Mouse (Mus musculus) erythroblast, adult 5-6 weeks (primary cell): Measurements from ENCODE around the gene Dnah1. TPM values are rescaled to one million over a fixed set of nuclear protein-coding genes. Genes with fewer than 3 reads are reported as not detected.

Experiments used
- ATAC-seq: replicated peaks from 2 replicates; pipeline ENCODE4 v1.8.0; 2016; ENCODE audit warnings: moderate number of reproducible peaks, mild to moderate bottlenecking, moderate TSS enrichment, inconsistent platforms; ENCODE audit not compliant: poor library complexity, low FRiP score, severe bottlenecking
- total RNA-seq, 2 experiments: library from RNA; stranded (forward) in 1 of 2; stranded (reverse) in 1 of 2; fragments of 150-400 nt in 1 of 2; fragments of 200-764, 138-1000 nt in 1 of 2; gene quantifications; 2 replicates each; pipeline versions ENCODE4 v1.2.3 to v1.2.4; 2015 to 2017; ENCODE audit warnings: low replicate concordance in 2 of 2

Dnah1 gene
- not detected in 2 replicates for total RNA-seq (2015; ENCODE audit: low replicate concordance)
- total RNA-seq (2017; ENCODE audit: low replicate concordance), result under 0.01 TPM in 1 of 2 replicates, not detected in the other

GRCm38 (mm10) chr14:31323849-31324792 lies at the start of gene Dnah1:
Dnah1 (minus strand) TSS chr14:31323896.
- peak; percentile 61 for ATAC-seq

- ATAC-seq, result no peak
Measured at GRCm38 (mm10) chr14:31369377-31369776, 45.7 kb upstream of the Dnah1 start.

DNA sequence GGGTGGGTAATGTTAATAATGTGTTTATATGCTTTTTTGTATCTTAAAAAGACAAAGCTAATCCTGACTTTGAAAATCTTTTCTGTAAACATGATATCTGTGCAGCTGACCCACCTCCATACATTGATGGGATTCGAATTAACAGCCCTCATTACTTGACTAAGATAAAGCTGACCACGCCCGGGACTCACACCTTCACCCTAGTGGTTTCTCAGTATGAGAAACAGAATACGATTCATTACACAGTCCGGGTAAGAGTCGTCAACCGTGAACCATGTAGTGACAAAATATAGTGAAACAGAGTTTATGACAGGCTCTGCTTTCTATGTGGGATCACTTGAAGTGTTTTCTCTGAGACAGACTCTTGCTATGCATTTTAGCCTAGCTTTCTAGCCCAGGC lies 44.3 kb upstream of the Dnah1 start:
- ATAC-seq, result no peak

DNA sequence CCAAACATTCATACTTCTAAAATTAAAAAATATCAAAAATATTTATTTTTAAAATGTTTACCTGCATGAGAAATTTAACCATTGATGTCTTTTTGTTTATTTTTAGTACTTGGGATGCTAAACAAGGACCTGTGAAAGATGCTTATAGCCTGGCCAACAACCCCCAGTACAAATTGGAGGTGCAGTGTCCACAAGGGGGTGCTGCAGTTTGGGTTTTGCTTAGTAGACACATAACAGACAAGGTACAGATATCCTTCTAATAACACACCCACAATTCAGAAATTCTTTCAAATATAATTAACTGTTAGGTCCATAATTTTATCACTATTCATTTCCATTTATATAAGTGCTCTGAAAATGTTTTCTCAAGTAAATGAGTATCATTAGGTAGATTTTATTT lies 41.7 kb upstream of the Dnah1 start:
- no peak; the same call in 1 of the 2 replicates for ATAC-seq

DNA sequence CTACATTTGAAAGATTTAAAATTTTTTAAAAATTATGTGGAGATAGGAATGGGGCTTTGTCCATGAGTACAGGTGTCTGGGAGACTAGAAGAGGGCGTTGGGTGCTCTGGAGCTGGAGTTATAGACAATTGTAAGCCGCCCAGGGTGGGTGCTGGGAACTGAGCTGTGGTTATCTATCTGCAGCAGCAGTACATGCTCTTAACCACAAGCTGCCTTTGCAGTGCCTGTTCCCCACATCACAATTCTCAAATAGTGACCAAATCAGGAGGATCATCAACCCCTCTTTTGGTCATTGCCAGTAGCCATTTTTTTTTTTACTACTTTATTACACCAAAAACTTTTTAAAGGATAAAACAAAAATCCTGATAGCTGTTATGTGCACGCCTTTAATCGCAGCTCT lies 40.9 kb upstream of the Dnah1 start:
- ATAC-seq, result no peak

- no peak for ATAC-seq
Measured at GRCm38 (mm10) chr14:31362236-31362635, 38.5 kb upstream of the Dnah1 start.

DNA sequence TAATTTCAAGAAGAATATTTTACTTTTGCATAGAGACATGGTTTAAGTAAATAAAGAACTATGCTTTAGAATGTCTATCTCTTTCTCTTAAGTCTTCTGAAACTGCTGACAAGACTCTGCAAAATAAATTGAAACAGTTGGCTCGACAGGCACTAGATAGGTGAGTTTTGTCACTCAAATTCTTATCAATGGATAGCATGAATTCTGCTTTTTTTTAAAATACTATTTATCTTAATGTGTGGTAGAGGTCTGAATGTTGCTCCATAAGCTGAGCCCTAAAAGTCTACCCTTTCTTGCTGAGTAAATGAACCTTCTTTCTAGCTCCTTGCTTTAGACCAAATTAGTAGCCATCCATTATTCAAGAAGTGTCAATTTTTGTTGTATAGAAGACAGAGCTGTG lies 21.7 kb upstream of the Dnah1 start:
- ATAC-seq, result no peak

GRCm38 (mm10) chr14:31343241-31343640 lies 19.5 kb upstream of the Dnah1 start:
- no peak for ATAC-seq

- no peak for ATAC-seq
Measured at GRCm38 (mm10) chr14:31337947-31338346, 14.3 kb upstream of the Dnah1 start.

DNA sequence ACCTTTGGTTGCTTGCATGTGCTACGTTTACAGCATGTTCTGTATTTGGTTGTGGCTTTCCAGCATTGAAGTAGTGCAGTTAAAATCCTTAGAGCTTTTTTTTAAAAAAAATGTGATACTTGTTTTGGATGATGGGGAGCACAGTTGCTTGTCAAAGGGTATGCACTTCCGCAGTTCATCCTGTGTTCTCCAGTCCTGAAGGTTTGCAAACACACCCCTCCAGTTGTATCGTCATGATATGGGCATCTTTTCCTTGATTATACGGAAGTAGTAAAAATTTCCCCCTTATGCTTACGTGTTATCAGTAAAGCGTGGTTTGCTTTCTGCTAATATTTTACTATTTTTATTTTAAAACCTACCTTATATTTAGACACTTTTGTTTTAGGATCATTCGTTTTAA lies 13.7 kb upstream of the Dnah1 start:
- no peak for ATAC-seq

DNA sequence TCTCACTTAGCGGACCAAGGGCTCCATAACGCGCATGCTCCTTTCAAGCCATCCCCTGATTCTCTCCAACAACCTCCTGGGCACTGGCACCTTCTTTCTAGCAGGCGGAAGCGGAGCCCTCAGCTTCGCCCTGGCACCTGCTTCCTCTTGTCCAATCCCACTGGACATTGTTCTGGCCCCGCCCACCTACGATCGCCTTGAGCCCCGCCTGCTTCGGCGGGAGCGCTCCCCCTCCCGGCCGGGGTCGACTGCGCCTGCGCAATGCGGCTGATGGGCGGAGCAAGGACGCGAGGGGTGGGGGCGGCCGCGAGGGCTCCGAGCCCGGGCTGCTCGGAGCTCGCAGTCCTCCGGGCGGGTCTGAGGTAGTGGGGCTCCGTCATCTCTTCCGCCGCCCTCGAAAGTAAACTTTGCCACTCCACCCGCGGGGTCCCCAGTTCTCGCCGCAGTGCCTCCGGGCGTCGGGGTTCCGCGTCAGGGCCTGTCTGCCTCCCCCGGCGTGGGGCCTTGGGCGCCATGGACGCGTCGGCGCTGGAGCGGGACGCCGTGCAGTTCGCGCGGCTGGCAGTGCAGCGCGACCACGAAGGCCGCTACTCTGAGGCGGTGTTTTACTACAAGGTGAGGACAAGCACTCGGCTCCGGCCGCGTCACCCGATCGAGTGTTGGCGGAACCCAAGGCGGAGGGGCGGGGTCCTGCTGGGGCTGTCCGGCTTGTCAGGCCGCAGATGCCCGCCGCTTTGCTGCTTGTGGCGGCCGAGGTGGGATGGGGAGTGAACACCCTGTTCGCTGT lies 12.9 kb upstream of the Dnah1 start, which contains the start of gene Capn7:
TSS of gene Capn7 (plus strand) at position 270 of the 787 bp plus-strand sequence.
- peak; percentile 98 for ATAC-seq

DNA sequence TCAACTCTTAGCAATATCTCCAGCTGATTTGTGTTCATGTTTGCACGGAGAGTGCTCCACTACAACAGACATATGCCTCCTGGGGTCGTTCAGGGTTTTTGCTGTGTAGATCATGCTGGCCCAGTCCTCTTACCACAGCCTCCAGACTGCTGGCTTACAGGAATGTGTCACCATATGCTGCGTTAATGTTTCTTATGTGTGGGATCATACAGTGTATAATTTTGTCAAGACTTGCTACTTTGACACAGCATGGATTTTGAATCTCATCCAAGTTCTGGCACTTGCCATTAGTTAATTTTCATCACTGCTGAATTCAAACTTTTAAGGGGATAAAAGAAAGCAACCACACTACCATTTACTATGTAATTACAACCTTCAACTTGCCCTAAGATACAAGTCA lies 12.1 kb upstream of the Dnah1 start:
- ATAC-seq, result no peak

- ATAC-seq, result no peak
Measured at GRCm38 (mm10) chr14:31330957-31331356, 7.3 kb upstream of the Dnah1 start.

GRCm38 (mm10) chr14:31329741-31330140 lies 6.0 kb upstream of the Dnah1 start:
- peak; percentile 34; the same call in 1 of the 2 replicates for ATAC-seq

DNA sequence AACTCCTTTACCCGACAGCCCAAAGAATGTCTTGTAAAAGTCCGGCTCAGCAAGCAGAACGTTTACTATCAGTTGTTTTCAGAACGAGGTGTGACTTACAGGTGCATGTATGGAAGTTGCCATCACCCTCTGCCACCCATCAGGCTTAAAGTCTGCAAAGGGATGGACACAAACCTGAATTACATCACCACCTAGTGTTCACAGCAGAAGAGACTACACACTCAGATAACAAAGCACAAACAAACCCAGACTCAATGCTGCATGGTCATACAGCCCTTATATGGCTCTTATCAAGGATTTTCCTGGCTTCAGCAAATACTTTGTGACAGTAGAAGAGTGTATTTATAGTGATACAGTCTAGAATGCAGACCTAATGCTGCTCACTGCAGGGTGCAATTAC lies 4.0 kb upstream of the Dnah1 start:
- ATAC-seq, result no peak

DNA sequence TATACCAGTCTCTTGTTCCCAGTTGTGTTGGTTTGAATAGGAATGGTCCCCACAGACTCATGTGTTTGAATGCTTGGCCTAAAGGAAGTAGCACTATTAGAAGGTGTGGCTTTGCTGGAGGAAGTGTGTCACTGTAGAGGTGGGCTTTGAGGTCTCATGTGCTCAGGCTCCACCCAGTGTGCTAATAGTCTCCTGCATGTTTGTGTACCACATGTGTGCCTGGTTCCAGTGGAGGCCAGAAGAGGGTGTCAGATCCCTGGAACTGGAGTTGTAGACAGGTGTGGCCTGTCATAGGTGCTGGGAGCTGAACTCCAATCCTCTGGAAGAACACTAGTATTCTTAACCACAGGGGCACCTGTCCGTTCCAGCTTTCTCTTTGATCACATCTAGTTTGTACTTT lies 3.5 kb upstream of the Dnah1 start:
- ATAC-seq, result no peak

DNA sequence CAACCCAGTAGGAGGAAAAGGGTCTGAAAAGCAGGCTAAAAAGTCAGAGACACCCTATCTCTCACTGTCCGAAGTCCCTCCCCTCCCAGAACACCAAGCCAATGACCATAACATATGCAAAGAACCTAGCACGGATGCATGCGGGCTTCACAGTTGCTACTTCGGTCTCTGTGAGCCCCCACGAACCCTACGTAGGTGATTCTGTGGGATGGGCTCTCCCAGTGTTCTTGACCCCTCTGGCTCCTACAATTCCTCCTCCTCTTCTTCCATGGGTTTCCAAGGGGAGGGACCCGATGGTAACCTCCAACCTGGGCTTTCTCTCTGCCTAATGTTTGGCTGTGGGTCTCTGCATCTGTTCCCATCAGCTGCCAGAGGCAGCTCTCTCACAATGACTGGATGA lies 3.1 kb upstream of the Dnah1 start:
- ATAC-seq, result no peak

GRCm38 (mm10) chr14:31325551-31325950 lies 1.9 kb upstream of the Dnah1 start:
- ATAC-seq, result no peak

DNA sequence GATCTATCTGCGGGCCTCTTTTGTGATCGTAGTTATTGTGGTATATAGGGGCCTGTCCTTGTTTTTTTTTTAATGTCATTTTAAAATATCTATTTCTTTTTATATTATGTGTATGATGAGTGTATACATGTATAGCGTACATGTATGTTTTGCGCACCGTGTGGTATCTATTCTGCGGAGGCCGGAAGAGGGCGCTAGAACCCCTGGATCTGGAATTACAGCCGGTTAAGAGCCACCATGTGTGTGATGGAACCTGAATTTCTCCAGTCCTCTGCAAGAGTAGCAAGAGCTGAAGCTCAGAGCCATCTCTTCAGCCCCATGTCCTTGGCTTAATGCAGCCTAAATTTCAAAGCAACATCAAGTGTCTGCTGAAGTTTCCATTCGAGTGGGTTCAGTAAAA lies 1.2 kb upstream of the Dnah1 start:
- ATAC-seq, result 0 out of 2 replicates have a peak, but pooled peaks have one; percentile 59

DNA sequence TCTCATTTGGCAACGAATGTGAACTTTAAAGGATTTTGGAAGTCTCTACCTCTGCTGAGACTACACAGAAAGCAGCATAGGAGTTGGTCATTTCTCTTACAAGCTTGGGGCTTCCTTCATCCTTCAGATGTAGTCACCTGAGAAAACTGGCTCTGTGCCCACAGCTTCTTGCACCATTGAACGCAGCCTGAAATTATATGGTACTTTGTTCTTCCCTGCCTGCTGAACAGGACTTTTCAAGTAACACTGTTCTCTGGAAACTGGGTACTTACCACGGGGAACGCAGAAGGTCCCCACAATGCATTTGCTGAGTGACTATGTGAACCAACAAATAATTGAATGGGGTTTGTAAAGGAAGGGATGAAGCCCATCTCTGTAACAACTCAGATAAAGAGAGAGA lies 507 bp downstream of the Dnah1 start:
- ATAC-seq, result no peak

- ATAC-seq, result no peak
Measured at GRCm38 (mm10) chr14:31322191-31322590, 1.5 kb downstream of the Dnah1 start.
